Mouse (Mus musculus): ENCODE data around the gene Bcat1. TPM values are rescaled to one million over a fixed set of nuclear protein-coding genes. Genes with fewer than 3 reads are reported as not detected.

Bcat1 gene
- polyA plus RNA-seq, 1 experiment: 1.9 TPM

DNA sequence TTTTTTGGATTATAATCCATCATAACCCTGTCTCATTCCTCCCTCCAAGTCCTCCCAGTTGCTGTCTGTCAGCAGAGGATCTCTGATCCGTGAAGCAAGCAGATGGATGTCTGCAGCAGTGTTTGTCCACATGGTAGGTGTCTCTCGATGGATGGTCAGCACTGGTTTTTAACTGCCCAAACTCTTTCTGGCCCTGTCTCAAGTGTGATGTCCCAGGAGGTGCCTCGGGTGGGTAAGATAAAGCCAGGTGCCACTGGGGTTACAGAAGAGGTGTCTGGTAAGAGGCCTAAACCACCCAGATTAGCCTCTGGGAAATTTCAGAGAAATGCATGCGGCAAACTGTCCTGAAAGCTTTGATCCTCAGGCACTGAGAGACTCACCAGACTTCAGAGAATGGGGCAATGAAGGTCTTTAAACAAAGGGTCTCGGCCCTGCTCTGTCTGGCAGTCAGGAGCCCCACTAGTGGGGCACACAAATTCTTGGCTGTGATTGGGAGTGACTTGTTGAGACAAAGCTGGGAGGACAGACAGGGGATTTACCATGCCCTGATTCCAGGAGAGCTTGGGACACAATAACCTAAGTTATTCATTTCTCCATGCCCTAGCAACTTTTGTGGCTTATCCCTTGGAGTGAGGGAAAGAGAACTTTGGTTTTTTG is 12.6 kb downstream of the Bcat1 start:
- Histone ChIP-seq H3K27ac (ENCODE audit: control insufficient read depth, insufficient read depth, low read length) (no peak overlapping the region), H3K4me3 (ENCODE audit: control insufficient read depth, insufficient read depth, low read length) (no peak overlapping the region), H3K27me3 (ENCODE audit: control insufficient read depth, insufficient read depth, low read length) (no peaks in the 10 kb centered on the region), H3K36me3 (ENCODE audit: control insufficient read depth, insufficient read depth, low read length) (no peaks in the 10 kb centered on the region), H3K4me1 (replicated peaks; ENCODE audit: control insufficient read depth, insufficient read depth, low read length) (no peaks in the 10 kb centered on the region)
- no peak for TF ChIP-seq POLR2A (IDR thresholded peaks at IDR 0.05; ENCODE audit: control insufficient read depth, extremely low read depth, insufficient read depth, low read length, poor library complexity)
- no peak for TF ChIP-seq CTCF (IDR thresholded peaks at IDR 0.05; ENCODE audit: borderline replicate concordance, control insufficient read depth, extremely low read depth, insufficient read depth, low read length, poor library complexity)
- no peak for DNase-seq
- WGBS: 93% methylated on average over 5 of the region's 5 CpGs

DNA sequence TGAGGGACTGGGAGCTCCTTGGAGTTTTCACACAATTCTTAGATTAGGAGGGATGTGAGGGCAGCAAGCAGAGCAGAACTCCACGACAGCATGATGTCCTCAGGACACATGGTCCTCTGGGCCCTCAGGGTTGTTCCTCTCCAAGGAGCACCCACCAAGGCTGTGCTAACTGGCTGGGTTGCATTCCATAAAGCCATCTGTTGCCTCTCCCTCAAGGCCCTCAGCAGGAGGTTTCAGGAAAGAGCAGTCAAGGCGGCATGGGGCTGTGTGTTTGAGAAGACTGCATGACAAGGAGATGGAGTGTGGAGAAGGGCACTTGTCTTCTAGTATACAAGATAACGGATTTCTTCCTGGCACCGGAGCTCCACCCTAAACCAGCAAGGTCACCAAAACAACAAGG is 13.2 kb downstream of the Bcat1 start:
- TF ChIP-seq POLR2A (IDR thresholded peaks at IDR 0.05; ENCODE audit: control insufficient read depth, extremely low read depth, insufficient read depth, low read length, poor library complexity) (no peak), CTCF (IDR thresholded peaks at IDR 0.05; ENCODE audit: borderline replicate concordance, control insufficient read depth, extremely low read depth, insufficient read depth, low read length, poor library complexity) (no peak)
- Histone ChIP-seq H3K27ac (ENCODE audit: control insufficient read depth, insufficient read depth, low read length) (no peak overlapping the region), H3K4me1 (replicated peaks; ENCODE audit: control insufficient read depth, insufficient read depth, low read length) (no peaks in the 10 kb centered on the region), H3K36me3 (ENCODE audit: control insufficient read depth, insufficient read depth, low read length) (no peaks in the 10 kb centered on the region), H3K27me3 (ENCODE audit: control insufficient read depth, insufficient read depth, low read length) (no peaks in the 10 kb centered on the region), H3K4me3 (ENCODE audit: control insufficient read depth, insufficient read depth, low read length) (no peak overlapping the region)
- 94% methylated on average over 4 of the region's 4 CpGs for WGBS
- no peak for DNase-seq

DNA sequence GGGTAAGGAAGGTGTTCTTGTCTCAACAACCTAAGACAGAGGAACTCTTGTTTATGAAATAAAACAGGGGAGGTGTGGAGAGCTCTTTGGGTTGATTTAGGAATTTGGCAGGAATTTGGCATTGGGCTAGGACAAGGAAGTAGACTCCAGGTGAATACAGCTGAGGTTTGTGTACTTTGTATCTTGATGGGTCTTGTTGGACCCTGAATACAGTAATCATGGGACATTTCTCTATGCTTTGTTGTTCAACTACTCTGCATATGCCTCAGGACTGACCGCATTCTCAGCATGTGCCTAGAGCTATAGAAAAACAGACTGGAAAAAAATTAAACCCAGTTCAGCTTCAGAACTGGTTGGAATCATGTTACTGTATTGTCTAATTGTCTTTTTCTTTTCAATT is 14.6 kb downstream of the Bcat1 start:
- no peaks in the 10 kb centered on the region for H3K36me3 ChIP-seq (ENCODE audit: control insufficient read depth, insufficient read depth, low read length)
- no peak for TF ChIP-seq CTCF (IDR thresholded peaks at IDR 0.05; ENCODE audit: borderline replicate concordance, control insufficient read depth, extremely low read depth, insufficient read depth, low read length, poor library complexity)
- no peak for TF ChIP-seq POLR2A (IDR thresholded peaks at IDR 0.05; ENCODE audit: control insufficient read depth, extremely low read depth, insufficient read depth, low read length, poor library complexity)

DNA sequence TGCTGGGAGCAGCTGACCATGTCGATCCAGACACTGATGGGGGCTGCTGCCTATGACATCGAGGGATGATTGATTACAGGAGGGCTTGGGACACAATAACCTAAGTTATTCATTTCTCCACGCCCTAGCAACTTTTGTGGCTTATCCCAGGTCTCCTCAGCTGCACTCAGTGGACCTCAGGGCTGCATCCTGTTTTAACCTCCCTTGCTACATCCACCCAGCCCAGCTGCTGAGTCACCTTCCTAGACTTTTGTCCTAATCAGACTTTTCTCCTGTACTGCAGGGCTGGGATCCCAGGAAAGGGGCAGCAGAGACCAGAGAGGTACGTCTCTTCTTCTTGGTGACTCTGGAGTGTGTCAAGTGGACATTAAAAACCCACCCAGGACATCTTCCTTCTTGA is 19.9 kb downstream of the Bcat1 start:
- Histone ChIP-seq H3K4me3 (ENCODE audit: control insufficient read depth, insufficient read depth, low read length) (no peak overlapping the region), H3K27me3 (ENCODE audit: control insufficient read depth, insufficient read depth, low read length) (no peaks in the 10 kb centered on the region), H3K36me3 (ENCODE audit: control insufficient read depth, insufficient read depth, low read length) (no peaks in the 10 kb centered on the region), H3K4me1 (replicated peaks; ENCODE audit: control insufficient read depth, insufficient read depth, low read length) (0 out of 2 replicates have a peak, but pooled peaks cover 2% of the 10 kb centered on the region), H3K27ac (ENCODE audit: control insufficient read depth, insufficient read depth, low read length) (no peak overlapping the region)
- TF ChIP-seq CTCF (IDR thresholded peaks at IDR 0.05; ENCODE audit: borderline replicate concordance, control insufficient read depth, extremely low read depth, insufficient read depth, low read length, poor library complexity) (no peak), POLR2A (IDR thresholded peaks at IDR 0.05; ENCODE audit: control insufficient read depth, extremely low read depth, insufficient read depth, low read length, poor library complexity) (no peak)
- 78% methylated on average over 4 of the region's 4 CpGs for WGBS
- DNase-seq: no peak

More for the DNA sequence above, 14.6 kb downstream of the Bcat1 start:
- Histone ChIP-seq H3K27ac (ENCODE audit: control insufficient read depth, insufficient read depth, low read length) (no peak overlapping the region), H3K27me3 (ENCODE audit: control insufficient read depth, insufficient read depth, low read length) (no peaks in the 10 kb centered on the region), H3K4me1 (replicated peaks; ENCODE audit: control insufficient read depth, insufficient read depth, low read length) (no peaks in the 10 kb centered on the region), H3K4me3 (ENCODE audit: control insufficient read depth, insufficient read depth, low read length) (no peak overlapping the region)
- WGBS: 93% methylated on average over 1 of the region's 1 CpGs
- DNase-seq: no peak

DNA sequence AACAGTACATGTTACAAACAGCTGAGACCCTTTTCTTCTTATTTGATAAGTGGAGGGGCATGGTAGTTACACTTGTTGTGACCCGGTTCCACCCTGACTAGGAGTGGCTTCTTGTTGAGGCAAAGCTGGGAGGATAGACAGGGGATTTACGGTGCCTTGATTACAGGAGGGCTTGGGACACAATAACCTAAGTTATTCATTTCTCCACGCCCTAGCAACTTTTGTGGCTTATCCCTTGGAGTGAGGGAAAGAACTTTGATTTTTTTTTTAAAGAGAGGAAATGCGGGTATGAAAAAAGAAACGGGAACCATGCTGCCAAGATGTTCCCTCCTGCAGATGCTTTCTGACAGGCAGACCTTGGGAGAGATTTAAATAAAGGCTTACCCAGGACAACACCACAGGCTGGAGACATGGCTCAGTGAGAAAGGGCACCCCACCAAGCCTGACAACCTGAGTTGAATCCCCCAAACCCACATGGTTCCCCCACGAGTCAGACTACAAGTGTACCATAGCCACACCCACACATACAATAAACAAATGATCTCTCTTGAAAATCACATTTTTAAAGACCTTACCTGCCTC is 20.6 kb downstream of the Bcat1 start:
- DNase-seq: no peak
- Histone ChIP-seq H3K27ac (ENCODE audit: control insufficient read depth, insufficient read depth, low read length) (no peak overlapping the region), H3K4me1 (replicated peaks; ENCODE audit: control insufficient read depth, insufficient read depth, low read length) (0 out of 2 replicates have a peak, but pooled peaks cover 2% of the 10 kb centered on the region), H3K27me3 (ENCODE audit: control insufficient read depth, insufficient read depth, low read length) (no peaks in the 10 kb centered on the region), H3K36me3 (ENCODE audit: control insufficient read depth, insufficient read depth, low read length) (no peaks in the 10 kb centered on the region), H3K4me3 (ENCODE audit: control insufficient read depth, insufficient read depth, low read length) (no peak overlapping the region)
- TF ChIP-seq CTCF (IDR thresholded peaks at IDR 0.05; ENCODE audit: borderline replicate concordance, control insufficient read depth, extremely low read depth, insufficient read depth, low read length, poor library complexity): no peak
- no peak for TF ChIP-seq POLR2A (IDR thresholded peaks at IDR 0.05; ENCODE audit: control insufficient read depth, extremely low read depth, insufficient read depth, low read length, poor library complexity)
- WGBS: 74% methylated on average over 6 of the region's 6 CpGs

DNA sequence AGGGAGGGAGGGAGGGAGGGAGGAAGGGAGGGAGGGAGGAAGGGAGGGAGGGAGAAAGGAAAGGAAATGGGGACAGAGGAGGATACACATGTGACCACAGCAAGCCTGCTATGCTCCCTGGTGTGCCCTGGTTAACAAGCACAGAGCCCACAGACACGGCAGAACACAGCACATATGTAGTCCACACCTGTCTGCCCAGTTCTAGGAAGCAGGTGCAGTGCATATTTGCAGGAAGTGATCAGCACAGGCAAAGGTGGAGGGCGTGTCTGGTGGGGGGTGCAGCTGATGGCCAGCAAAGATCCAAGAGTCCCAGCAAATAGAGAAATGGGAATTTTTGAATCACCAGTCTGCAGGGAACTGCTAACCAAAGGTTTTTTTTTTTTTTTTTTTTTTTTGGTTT is 23.3 kb downstream of the Bcat1 start:
- TF ChIP-seq CTCF (IDR thresholded peaks at IDR 0.05; ENCODE audit: borderline replicate concordance, control insufficient read depth, extremely low read depth, insufficient read depth, low read length, poor library complexity) (no peak), POLR2A (IDR thresholded peaks at IDR 0.05; ENCODE audit: control insufficient read depth, extremely low read depth, insufficient read depth, low read length, poor library complexity) (no peak)
- H3K36me3 ChIP-seq (ENCODE audit: control insufficient read depth, insufficient read depth, low read length): no peaks in the 10 kb centered on the region
- H3K27ac ChIP-seq (ENCODE audit: control insufficient read depth, insufficient read depth, low read length): no peak overlapping the region
- H3K27me3 ChIP-seq (ENCODE audit: control insufficient read depth, insufficient read depth, low read length): peaks cover 7% of the 10 kb centered on the region; the same call in 1 of the 2 replicates
- no peak overlapping the region for H3K4me3 ChIP-seq (ENCODE audit: control insufficient read depth, insufficient read depth, low read length)
- 41% methylated on average over 2 of the region's 2 CpGs for WGBS
- peaks cover 8% of the 10 kb centered on the region; the same call in 1 of the 2 replicates for H3K4me1 ChIP-seq (replicated peaks; ENCODE audit: control insufficient read depth, insufficient read depth, low read length)
- DNase-seq: no peak
